Mouse (Mus musculus) liver, postnatal 0 days (tissue): ENCODE data around the gene Prkaca.

Source experiments
- CTCF ChIP-seq: sonication (generic); IDR thresholded peaks from 2 replicates; pipeline ENCODE4 v1.5.1; 2016; ENCODE audit warnings: antibody characterized with exemption, low read depth
- EP300 ChIP-seq: IDR thresholded peaks from 2 replicates; pipeline ENCODE4 v1.6.1; 2016; ENCODE audit warnings: antibody characterized with exemption, low read depth, mild to moderate bottlenecking

- TF ChIP-seq CTCF (peak; percentile 94), EP300 (no peak)
Observed at GRCm38 (mm10) chr8:84009876-84010275, 37.1 kb downstream of the Prkaca start.
